Mouse (Mus musculus) left cerebral cortex, postnatal 4 days (tissue): ENCODE measurements around the gene Vmp1. TPM values are rescaled to one million over a fixed set of nuclear protein-coding genes. Genes with fewer than 3 reads are reported as not detected.
A peak's percentile ranks its signal among the peaks of the same experiment; 100 is the strongest.

Experiments
- microRNA-seq: library from miRNA; unstranded; fragments of <30 nt; microRNA quantifications from one replicate; pipeline ENCODE4 v1.2.0, GENCODE M21; 2022
- total RNA-seq, 2 experiments: library from RNA; stranded (reverse); gene quantifications; 2 replicates each; pipeline ENCODE4 v1.2.3; 2021

The Vmp1 gene
- total RNA-seq, 2 experiments from 2014 or later, result 103 to 113 TPM

Small RNAs within 50 kb of the gene (microRNA-seq; reads per million reads assigned to microRNA genes)
- gene Mir21a, result 3,297 reads per million, percentile 87 among the genes with 10 or more reads in this experiment

Other genes starting within 250 kb of the Vmp1 start
- 10 to 100 TPM; 17.2 to 21.6 TPM for gene Rnft1, start 199.2 kb downstream of the Vmp1 start, total RNA-seq
- 10 to 100 TPM; 45.5 to 48.7 TPM for gene Rps6kb1, start 139.0 kb downstream of the Vmp1 start, total RNA-seq
- gene Tubd1, start 138.8 kb downstream of the Vmp1 start, total RNA-seq, result 1 to 10 TPM; 5.0 to 5.8 TPM
- gene Ptrh2, start 149 bp upstream of the Vmp1 start, total RNA-seq, result 10 to 100 TPM; 15.1 to 18.5 TPM
- 100 to 1,000 TPM; 373 to 393 TPM for gene Cltc, start 73.7 kb upstream of the Vmp1 start, total RNA-seq
- gene Dhx40, start 123.9 kb upstream of the Vmp1 start, total RNA-seq, result 10 to 100 TPM; 20.5 to 20.8 TPM